Mouse (Mus musculus): ENCODE measurements around the gene Fez2.

DNA sequence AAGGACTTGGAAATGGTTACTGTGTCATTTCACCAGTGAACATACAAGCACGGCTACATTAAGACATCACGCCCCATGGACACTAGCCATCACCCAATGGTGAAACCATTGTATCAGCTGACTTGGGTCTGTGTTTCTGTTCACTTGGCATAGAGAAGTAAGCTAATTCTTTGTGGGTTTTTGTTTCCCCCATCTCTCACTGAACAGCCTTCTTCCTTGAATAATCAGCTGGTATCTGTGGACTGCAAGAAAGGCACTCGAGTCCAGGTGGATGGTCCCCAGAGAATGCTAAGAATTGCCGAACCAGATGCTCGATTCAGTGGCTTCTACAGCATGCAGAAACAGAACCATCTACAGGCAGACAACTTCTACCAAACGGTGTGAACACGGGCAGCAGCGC, 44.1 kb downstream of the Fez2 start:
- TF ChIP-seq CTCF (IDR thresholded peaks at IDR 0.05; ENCODE audit: low read depth, low read length) (no peak), EP300 (IDR thresholded peaks at IDR 0.05; ENCODE audit: insufficient read depth, low read depth, low read length) (no peak), POLR2A (IDR thresholded peaks at IDR 0.05; ENCODE audit: insufficient read depth, low read length) (no peak)
